24 mouse cellular contexts compared by ENCODE assay signal in genomic region chr1:23721036-23721435, GRCm38 (mm10). TPM values are rescaled to one million over a fixed set of nuclear protein-coding genes. Genes with fewer than 3 reads are reported as not detected.
DNase-seq lines count a peak whose midpoint lies in the region; ATAC-seq lines count a peak whose summit lies in the region.
"Had no signal": no experiment of that assay in that cellular context is flagged by ENCODE, and none has a peak within 500 bp of the region (broad histone marks: within the 10 kb centered on the region; RNA-seq: fewer than 3 reads in every experiment).

No protein-coding gene starts in this region.

- no peaks in the 10 kb centered on the region for H3K9me3 ChIP-seq in midbrain, embryonic 16.5 days (replicated peaks; ENCODE audit: control insufficient read depth, low read length, poor library complexity, severe bottlenecking)
- H3K9me3 ChIP-seq in limb, embryonic 10.5 days (replicated peaks), result no peaks in the 10 kb centered on the region
- H3K9me3 ChIP-seq: embryonic facial prominence, embryonic 12.5 days; forebrain, embryonic 12.5 days; G1E; heart, embryonic 15.5 days; hindbrain, embryonic 13.5 days had no signal

- H3K4me3 ChIP-seq in midbrain, embryonic 16.5 days (ENCODE audit: low read depth, low read length), result no peak overlapping the region
- H3K4me3 ChIP-seq in limb, embryonic 10.5 days, result no peak overlapping the region
- H3K4me3 ChIP-seq: embryonic facial prominence, embryonic 12.5 days; forebrain, embryonic 12.5 days; heart, embryonic 15.5 days; hindbrain, embryonic 13.5 days had no signal

- peak; percentile 5 for DNase-seq in lung, postnatal 36 days
- no peak for DNase-seq in lung, postnatal 10 days
- DNase-seq in spleen, adult 12 weeks (ENCODE audit: low spot score), result peak; percentile 4
- peak; percentile 77 for DNase-seq in spleen, postnatal 36 days (ENCODE audit: low spot score in 2 of 2)
- no peak for DNase-seq in limb, embryonic 10.5 days (ENCODE audit: low spot score)
- no peak for DNase-seq in layer of hippocampus, postnatal 10 days (ENCODE audit: low spot score in 2 of 2)
- DNase-seq: adrenal gland, adult 8-10 months; adrenal gland, postnatal 36 days; cerebellum, adult 11 months; cerebellum, adult 8-10 months; cerebellum, postnatal 14 days; gastrocnemius, postnatal 10 days; heart, postnatal 14 days had no signal

- no peaks in the 10 kb centered on the region for H3K36me3 ChIP-seq in midbrain, embryonic 16.5 days (ENCODE audit: control insufficient read depth, insufficient read depth, low read length)
- no peaks in the 10 kb centered on the region for H3K36me3 ChIP-seq in limb, embryonic 10.5 days
- H3K36me3 ChIP-seq: embryonic facial prominence, embryonic 12.5 days; forebrain, embryonic 12.5 days; G1E; heart, embryonic 15.5 days; hindbrain, embryonic 13.5 days had no signal

- no peak for ATAC-seq in midbrain, embryonic 16.5 days
- ATAC-seq: forebrain, embryonic 16.5 days had no signal

- H3K9ac ChIP-seq in midbrain, embryonic 16.5 days (ENCODE audit: low read depth, low read length), result no peak overlapping the region
- H3K9ac ChIP-seq: embryonic facial prominence, embryonic 12.5 days; forebrain, embryonic 12.5 days; heart, embryonic 15.5 days; hindbrain, embryonic 13.5 days had no signal

- H3K4me2 ChIP-seq in midbrain, embryonic 16.5 days (ENCODE audit: low read length), result no peak overlapping the region
- H3K4me2 ChIP-seq: embryonic facial prominence, embryonic 12.5 days; forebrain, embryonic 12.5 days; heart, embryonic 11.5 days; heart, embryonic 15.5 days; hindbrain, embryonic 13.5 days had no signal

- WGBS in midbrain, embryonic 16.5 days, result 74% methylated on average over 2 of the region's 2 CpGs
- WGBS in limb, embryonic 10.5 days, result 86% methylated on average over 2 of the region's 2 CpGs

- 0 out of 2 replicates have a peak, but pooled peaks cover 3% of the 10 kb centered on the region for H3K4me1 ChIP-seq in midbrain, embryonic 16.5 days (ENCODE audit: control insufficient read depth, insufficient read depth, low read length)
- H3K4me1 ChIP-seq in limb, embryonic 10.5 days, result no peaks in the 10 kb centered on the region
- H3K4me1 ChIP-seq: embryonic facial prominence, embryonic 12.5 days; forebrain, embryonic 12.5 days; heart, embryonic 15.5 days; hindbrain, embryonic 13.5 days had no signal

- H3K27ac ChIP-seq in midbrain, embryonic 16.5 days (ENCODE audit: low read length), result no peak overlapping the region
- H3K27ac ChIP-seq in limb, embryonic 10.5 days, result no peak overlapping the region
- H3K27ac ChIP-seq: embryonic facial prominence, embryonic 12.5 days; forebrain, embryonic 12.5 days; heart, embryonic 15.5 days; hindbrain, embryonic 13.5 days had no signal

- no peaks in the 10 kb centered on the region for H3K27me3 ChIP-seq in midbrain, embryonic 16.5 days (ENCODE audit: control insufficient read depth, insufficient read depth, low read depth, low read length)
- H3K27me3 ChIP-seq in limb, embryonic 10.5 days (ENCODE audit: low read depth, poor library complexity, severe bottlenecking), result no peaks in the 10 kb centered on the region
- H3K27me3 ChIP-seq: embryonic facial prominence, embryonic 12.5 days; forebrain, embryonic 12.5 days; heart, embryonic 15.5 days; hindbrain, embryonic 13.5 days had no signal

RNA-seq across cellular contexts. Expression of gene B3gat2, which starts 40.5 kb away (rescaled TPM):
- polyA plus RNA-seq in midbrain, embryonic 16.5 days (2015; fragmentation: Nextera tagmentation; extraction: Ambion mirVana), result 16.3 and 20.2 TPM in 2 replicates
- 0.21 and 0.23 TPM in 2 replicates for polyA plus RNA-seq in limb, embryonic 10.5 days (2016; fragmentation: Nextera tagmentation; extraction: Ambion mirVana)
- 10 to 100 TPM; 19.9 to 22.8 TPM for total RNA-seq in layer of hippocampus, postnatal 10 days (2021)
- total RNA-seq: adrenal gland, adult 8-10 months; adrenal gland, postnatal 36 days; gastrocnemius, postnatal 10 days; gastrocnemius, postnatal 4 days; heart, adult 18-20 months; heart, postnatal 14 days; hematopoietic stem cell, adult 5-6 weeks had no signal

Comparison
In these comparisons a context has a peak if more than half of its experiments do, and no peak if none do; other contexts are left out.
1. DNase-seq: peak in lung, postnatal 36 days (single experiment), spleen, adult 12 weeks (single experiment) and spleen, postnatal 36 days (2 of 2); none in lung, postnatal 10 days (single experiment), limb, embryonic 10.5 days (single experiment) and layer of hippocampus, postnatal 10 days (0 of 2).
2. RNA of gene B3gat2, which starts 40.5 kb away (polyA plus RNA-seq): 16.3 to 20.2 TPM in midbrain, embryonic 16.5 days; 0.21 to 0.23 TPM in limb, embryonic 10.5 days; every median in the first group is over 10 times any median in the second.